Mouse (Mus musculus) cerebellum, adult 2 months (tissue): ENCODE results near the gene Gm38394.

Source experiments
- CTCF ChIP-seq: fragments of 200-500 bp; IDR thresholded peaks from 2 replicates; pipeline ENCODE4 v1.5.1; 2011; ENCODE audit warnings: low read depth, mild to moderate bottlenecking, control low read depth, low read length, moderate library complexity, borderline replicate concordance; ENCODE audit not compliant: insufficient read depth
- POLR2A ChIP-seq: fragments of 200-500 bp; IDR thresholded peaks from 2 replicates; pipeline ENCODE4 v1.6.1; 2011; ENCODE audit warnings: low read length, control low read depth, borderline replicate concordance; ENCODE audit not compliant: insufficient read depth

DNA sequence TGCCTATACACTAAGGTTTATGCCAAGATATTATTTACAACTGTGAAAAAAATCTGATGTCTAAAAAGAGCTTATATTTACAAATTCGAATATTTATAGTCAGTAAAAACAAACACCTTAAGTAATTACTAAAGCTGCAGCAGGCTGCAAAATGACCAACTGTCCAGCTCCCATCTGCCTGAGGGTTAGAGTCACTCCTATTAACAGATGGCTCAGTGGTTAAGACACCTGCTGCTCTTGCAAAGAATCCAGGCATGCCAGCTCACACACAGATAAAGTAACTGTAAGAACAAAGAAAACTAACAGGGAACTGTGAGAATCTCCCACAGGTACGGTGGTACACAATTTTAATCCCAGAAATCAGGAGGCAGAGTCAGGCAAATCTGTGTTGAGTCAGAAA is 36.1 kb downstream of the Gm38394 start:
- TF ChIP-seq CTCF (no peak), POLR2A (no peak)
